Mouse (Mus musculus) ES-E14 (cell line): ENCODE results near the gene Prdm5.

ENCODE experiments used
- CHD2 ChIP-seq: IDR thresholded peaks from 2 replicates; pipeline ENCODE4 v1.6.1; 2014; ENCODE audit warnings: mild to moderate bottlenecking, low read depth, low read length, inconsistent platforms
- HCFC1 ChIP-seq: IDR thresholded peaks from 2 replicates; pipeline ENCODE4 v1.6.1; 2012; ENCODE audit warnings: low read length, inconsistent platforms, borderline replicate concordance; ENCODE audit not compliant: insufficient read depth
- MAFK ChIP-seq: IDR thresholded peaks from 2 replicates; pipeline ENCODE4 v1.6.1; 2014; ENCODE audit warnings: mild to moderate bottlenecking, low read depth, low read length, inconsistent platforms; ENCODE audit not compliant: insufficient read depth
- ZC3H11A ChIP-seq: IDR thresholded peaks from 2 replicates; pipeline ENCODE4 v1.6.1; 2012; ENCODE audit warnings: low read depth, mild to moderate bottlenecking, inconsistent platforms, low read length, borderline replicate concordance

DNA sequence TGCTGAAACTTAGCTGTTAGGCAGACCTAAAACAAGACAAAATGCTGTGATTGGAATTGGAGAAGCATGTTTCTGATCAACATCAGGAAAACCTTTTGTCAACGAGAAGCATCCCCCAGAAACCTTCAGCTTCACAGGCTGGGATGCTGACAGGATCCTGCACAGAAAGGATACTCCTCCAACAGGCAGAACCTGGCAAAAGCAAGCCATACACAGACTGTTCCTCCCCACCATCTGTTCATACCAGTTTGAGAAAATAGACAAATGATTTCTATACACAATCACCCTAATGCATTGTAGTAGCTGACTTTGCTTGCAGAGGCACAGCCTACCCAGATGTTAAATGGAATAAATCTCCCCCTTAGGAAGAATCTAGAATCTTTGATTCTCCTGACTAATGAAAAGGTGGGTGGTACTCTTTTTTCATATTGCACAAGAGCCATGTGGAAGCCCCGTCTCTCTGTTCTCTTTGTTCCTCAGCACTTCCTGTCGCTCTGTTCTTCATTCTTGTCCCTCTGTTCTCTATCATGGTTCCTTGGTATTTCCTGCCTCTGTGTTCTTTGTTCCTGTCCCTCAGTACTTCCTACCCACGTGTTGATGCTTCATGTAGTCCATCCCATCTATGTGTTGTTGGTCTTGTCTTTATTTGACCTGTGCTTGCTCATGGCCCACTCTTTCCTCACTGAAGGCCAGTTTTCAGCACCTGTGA is 39.4 kb downstream of the Prdm5 start:
- no peak for TF ChIP-seq HCFC1
- TF ChIP-seq CHD2 = no peak
- no peak for TF ChIP-seq MAFK
- TF ChIP-seq ZC3H11A = no peak
